Mouse (Mus musculus) liver, embryonic 15.5 days (tissue): ENCODE measurements around the gene Gpat3. TPM values are rescaled to one million over a fixed set of nuclear protein-coding genes. Genes with fewer than 3 reads are reported as not detected.
A peak's percentile ranks its signal among the peaks of the same experiment; 100 is the strongest.

Source experiments
- ATAC-seq: fragments of 200-750 bp; cut with Nextera tagmentation; 2 replicates; pipeline ENCODE4 v1.8.0; 2017; ENCODE audit warnings: moderate number of reproducible peaks, mild to moderate bottlenecking, moderate library complexity; ENCODE audit not compliant: insufficient read depth
- H3K27ac ChIP-seq: fragments of 300-500 bp; sonication (generic); replicated peaks from 2 replicates; pipeline ENCODE4 v1.5.1; 2015; ENCODE audit warnings: mild to moderate bottlenecking, inconsistent platforms
- H3K27me3 ChIP-seq: fragments of 300-500 bp; sonication (generic); 2 replicates; pipeline ENCODE4 v1.6.1; 2015; ENCODE audit warnings: mild to moderate bottlenecking, inconsistent platforms
- H3K36me3 ChIP-seq: fragments of 300-500 bp; sonication (generic); replicated peaks from 2 replicates; pipeline ENCODE4 v1.6.1; 2015; ENCODE audit warnings: moderate library complexity, mild to moderate bottlenecking, inconsistent platforms
- H3K4me1 ChIP-seq: fragments of 300-500 bp; sonication (generic); replicated peaks from 2 replicates; pipeline ENCODE4 v1.6.1; 2015; ENCODE audit warnings: inconsistent platforms
- H3K4me2 ChIP-seq: fragments of 300-500 bp; sonication (generic); 2 replicates; pipeline ENCODE4 v1.6.1; 2015; ENCODE audit warnings: moderate library complexity, mild to moderate bottlenecking, inconsistent platforms
- H3K4me3 ChIP-seq: fragments of 300-500 bp; sonication (generic); replicated peaks from 2 replicates; pipeline ENCODE4 v1.5.1; 2015; ENCODE audit warnings: mild to moderate bottlenecking, inconsistent platforms
- H3K9ac ChIP-seq: fragments of 300-500 bp; sonication (generic); 2 replicates; pipeline ENCODE4 v1.6.1; 2015; ENCODE audit warnings: moderate library complexity, mild to moderate bottlenecking, inconsistent platforms
- H3K9me3 ChIP-seq: fragments of 300-500 bp; sonication (generic); replicated peaks from 2 replicates; pipeline ENCODE4 v1.6.1; 2016; ENCODE audit warnings: inconsistent platforms
- WGBS: fragments of 180-500 bp; shearing (Covaris S2); methylation state at CpG from one replicate; pipeline ENCODE4 v1.1.7; 2015; ENCODE audit warnings: mixed read lengths; ENCODE audit not compliant: insufficient replicate concordance; 5-methylcytosine and 5-hydroxymethylcytosine counted together
- polyA plus RNA-seq: library from polyadenylated mRNA; unstranded; fragments of >200 nt; fragmentation: Nextera tagmentation; extraction: Ambion mirVana; gene quantifications from 2 replicates; pipeline ENCODE4 v1.2.1, GENCODE M21; 2015

Gene Gpat3
- polyA plus RNA-seq: 3.4 and 4.2 TPM in 2 replicates

- H3K27ac ChIP-seq: no peak within 1 kb of the TSS; the same call in 1 of the 2 replicates
- 1% methylated on average over 16 of the region's 16 CpGs for WGBS
- peak within 1 kb of the TSS; percentile 25; the same call in 1 of the 2 replicates for H3K9ac ChIP-seq
- peak within 1 kb of the TSS; percentile 59 for H3K4me3 ChIP-seq
- peak within 1 kb of the TSS; percentile 64 for H3K4me2 ChIP-seq
- ATAC-seq: no peak
- peaks cover 23% of the 10 kb centered on the region for H3K4me1 ChIP-seq
- H3K9me3 ChIP-seq: no peaks in the 10 kb centered on the region
- no peaks in the 10 kb centered on the region for H3K36me3 ChIP-seq
- H3K27me3 ChIP-seq: peaks cover 59% of the 10 kb centered on the region
Observed at GRCm38 (mm10) chr5:100845485-100845847, at the start of gene Gpat3. Gpat3 (plus strand) TSS chr5:100845713.

GRCm38 (mm10) chr5:100798165-100798860 is 47.2 kb upstream of the Gpat3 start, which contains the start of the genes Helq and Mrps18c:
Helq (minus strand) TSS chr5:100798598.
Mrps18c (plus strand) TSS chr5:100798627.
- no peaks in the 10 kb centered on the region for H3K9me3 ChIP-seq
- peak within 1 kb of the TSS; percentile 83 for H3K9ac ChIP-seq
- peak within 1 kb of the TSS; percentile 93 for H3K4me3 ChIP-seq
- H3K27ac ChIP-seq: peak within 1 kb of the TSS; percentile 72
- H3K4me1 ChIP-seq: peaks cover 26% of the 10 kb centered on the region
- H3K36me3 ChIP-seq: peaks cover 46% of the 10 kb centered on the region
- ATAC-seq: peak; percentile 97
- under 1% methylated on average over 67 of the region's 67 CpGs for WGBS
- peak within 1 kb of the TSS; percentile 92 for H3K4me2 ChIP-seq
- no peaks in the 10 kb centered on the region for H3K27me3 ChIP-seq

GRCm38 (mm10) chr5:100818341-100818740 is 27.2 kb upstream of the Gpat3 start:
- no peak for ATAC-seq
- no peak overlapping the region for H3K9ac ChIP-seq

DNA sequence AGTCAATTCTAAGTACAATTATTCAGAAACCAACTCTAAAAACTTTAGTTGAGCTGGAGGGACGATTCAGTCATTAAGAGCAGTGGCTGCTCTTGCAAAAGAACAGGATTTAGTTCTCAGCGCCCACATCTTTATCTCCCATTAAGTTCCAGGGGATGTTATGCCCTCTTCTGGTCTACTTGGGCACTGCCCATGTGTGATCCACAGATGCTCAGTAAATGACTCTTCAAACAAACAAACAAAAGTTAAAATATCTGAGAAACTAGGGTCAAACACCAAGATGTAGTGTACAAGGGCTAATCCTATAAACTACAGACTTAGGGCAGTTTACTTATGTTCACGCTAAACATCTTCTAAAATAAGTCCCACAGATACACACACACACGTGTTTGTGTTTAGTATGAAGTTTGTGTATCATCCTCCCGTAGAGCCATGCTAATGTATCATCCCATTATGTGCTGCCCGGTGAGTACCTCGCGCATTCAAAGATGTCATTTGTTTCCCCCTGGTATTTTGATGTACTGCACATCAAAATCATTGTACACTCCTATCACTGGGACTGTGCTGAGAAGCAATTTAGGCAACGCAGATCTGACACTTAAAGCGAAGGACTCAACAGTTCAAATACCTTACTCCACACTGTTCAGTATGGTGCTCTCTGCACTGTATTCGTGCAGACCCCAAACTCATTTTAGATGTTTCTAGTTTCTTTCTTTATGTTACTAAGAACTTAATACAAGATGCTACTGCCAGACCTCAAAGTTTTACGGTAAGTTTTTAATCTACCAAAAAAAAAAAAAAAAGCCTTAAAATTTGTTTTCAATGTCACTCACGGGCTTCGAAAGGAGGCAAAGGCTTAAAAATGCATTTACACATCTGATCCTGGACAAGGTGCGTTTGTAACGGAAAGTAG is 25.7 kb upstream of the Gpat3 start:
- no peaks in the 10 kb centered on the region for H3K27me3 ChIP-seq
- no peaks in the 10 kb centered on the region for H3K9me3 ChIP-seq
- peak; percentile 45; the same call in 1 of the 2 replicates for ATAC-seq
- peak overlapping the region; percentile 88 for H3K27ac ChIP-seq
- 26% methylated on average over 16 of the region's 16 CpGs for WGBS
- peaks cover 14% of the 10 kb centered on the region for H3K36me3 ChIP-seq
- H3K4me1 ChIP-seq: peaks cover 20% of the 10 kb centered on the region
- peak overlapping the region; percentile 92 for H3K4me2 ChIP-seq
- H3K9ac ChIP-seq: peak overlapping the region; percentile 98
- peak overlapping the region; percentile 90 for H3K4me3 ChIP-seq

More at GRCm38 (mm10) chr5:100818341-100818740, 27.2 kb upstream of the Gpat3 start:
- H3K27ac ChIP-seq: no peak overlapping the region
- H3K4me1 ChIP-seq: peaks cover 20% of the 10 kb centered on the region
- peaks cover 26% of the 10 kb centered on the region for H3K36me3 ChIP-seq
- no peaks in the 10 kb centered on the region for H3K27me3 ChIP-seq
- 79% methylated on average over 4 of the region's 4 CpGs for WGBS
- H3K4me2 ChIP-seq: no peak overlapping the region
- no peaks in the 10 kb centered on the region for H3K9me3 ChIP-seq
- H3K4me3 ChIP-seq: no peak overlapping the region

GRCm38 (mm10) chr5:100820483-100821184 is 24.9 kb upstream of the Gpat3 start, which contains the start of gene Abraxas1:
Abraxas1 (minus strand) TSS chr5:100820965.
- Histone ChIP-seq H3K36me3 (peaks cover 11% of the 10 kb centered on the region), H3K9me3 (no peaks in the 10 kb centered on the region), H3K27me3 (no peaks in the 10 kb centered on the region), H3K4me1 (peaks cover 20% of the 10 kb centered on the region), H3K4me3 (peak within 1 kb of the TSS; percentile 90), H3K4me2 (peak within 1 kb of the TSS; percentile 92), H3K9ac (peak within 1 kb of the TSS; percentile 98), H3K27ac (peak within 1 kb of the TSS; percentile 88)
- under 1% methylated on average over 62 of the region's 63 CpGs for WGBS
- peak; percentile 94 for ATAC-seq

DNA sequence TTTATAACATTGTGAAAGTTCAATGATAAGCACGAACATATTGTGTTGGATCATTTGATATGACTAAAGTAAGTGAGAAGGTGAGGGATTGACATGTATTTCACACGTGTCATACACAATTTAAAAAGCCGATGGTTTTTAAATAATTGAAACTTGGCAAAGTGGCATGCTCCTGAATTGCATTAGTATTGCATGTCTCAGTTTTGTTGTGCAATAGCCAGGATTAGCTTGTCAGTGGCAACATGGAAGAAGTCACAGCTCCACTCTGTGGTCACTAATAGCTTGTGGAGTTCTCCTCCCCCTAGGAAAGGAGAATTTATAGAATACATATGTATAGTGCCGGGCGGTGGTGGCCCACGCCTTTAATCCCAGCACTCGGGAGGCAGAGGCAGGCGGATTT is 24.1 kb upstream of the Gpat3 start:
- Histone ChIP-seq H3K36me3 (peaks cover 5% of the 10 kb centered on the region; the same call in 1 of the 2 replicates), H3K9me3 (no peaks in the 10 kb centered on the region), H3K9ac (no peak overlapping the region; the same call in 1 of the 2 replicates), H3K4me2 (peak overlapping the region; percentile 92), H3K27me3 (no peaks in the 10 kb centered on the region), H3K27ac (no peak overlapping the region), H3K4me1 (peaks cover 20% of the 10 kb centered on the region), H3K4me3 (peak overlapping the region; percentile 90)
- WGBS: 66% methylated on average over 8 of the region's 8 CpGs
- no peak for ATAC-seq

DNA sequence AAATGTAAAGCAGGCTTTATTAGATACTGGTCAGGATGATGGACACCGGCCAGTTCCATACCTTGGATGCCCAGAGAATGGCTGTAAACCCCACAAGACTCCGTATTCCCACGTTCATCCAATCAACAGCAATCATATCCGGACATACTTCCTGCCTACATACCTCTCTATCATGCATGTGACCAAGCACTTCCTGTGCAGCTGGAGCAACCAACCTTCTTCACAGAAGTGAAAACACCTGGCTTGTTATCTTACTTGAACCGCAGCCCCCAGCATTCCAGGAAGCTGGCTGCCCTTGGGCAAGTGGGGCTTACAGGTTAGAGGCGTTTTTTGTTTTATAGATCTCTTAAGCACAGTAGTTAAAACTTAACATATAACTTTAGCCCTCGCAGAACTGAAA is 22.7 kb upstream of the Gpat3 start:
- no peak overlapping the region for H3K9ac ChIP-seq
- no peak overlapping the region for H3K27ac ChIP-seq
- no peaks in the 10 kb centered on the region for H3K9me3 ChIP-seq
- no peaks in the 10 kb centered on the region for H3K27me3 ChIP-seq
- ATAC-seq: no peak
- H3K4me2 ChIP-seq: no peak overlapping the region
- H3K4me1 ChIP-seq: peaks cover 20% of the 10 kb centered on the region
- H3K4me3 ChIP-seq: no peak overlapping the region
- no peaks in the 10 kb centered on the region for H3K36me3 ChIP-seq
- 52% methylated on average over 7 of the region's 7 CpGs for WGBS

- 7% methylated on average over 2 of the region's 2 CpGs for WGBS
- ATAC-seq: no peak
- H3K4me2 ChIP-seq: no peak overlapping the region
Observed at GRCm38 (mm10) chr5:100825975-100826374, 19.5 kb upstream of the Gpat3 start.

DNA sequence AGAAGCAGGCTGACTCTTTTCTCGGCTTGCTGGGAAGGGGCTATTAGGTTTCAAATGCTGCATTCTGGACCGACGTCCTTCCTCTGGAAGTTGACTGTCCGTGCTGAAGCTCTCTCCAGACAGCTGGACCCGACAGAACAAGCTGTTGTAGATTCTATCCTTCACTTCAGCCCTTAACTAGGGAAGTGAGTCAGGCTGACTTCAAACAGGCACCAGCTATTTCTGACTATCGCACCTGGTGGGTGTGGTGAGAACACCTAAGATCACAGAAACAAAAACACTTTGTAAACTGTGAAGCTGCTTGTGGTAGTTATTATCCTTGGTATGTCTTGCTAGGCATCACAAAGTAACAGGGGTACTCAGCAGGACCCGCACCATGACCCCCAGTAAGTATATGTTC is 19.0 kb upstream of the Gpat3 start:
- no peak overlapping the region for H3K9ac ChIP-seq
- H3K4me2 ChIP-seq: no peak overlapping the region
- WGBS: 58% methylated on average over 7 of the region's 7 CpGs

More at GRCm38 (mm10) chr5:100825975-100826374, 19.5 kb upstream of the Gpat3 start:
- Histone ChIP-seq H3K36me3 (no peaks in the 10 kb centered on the region), H3K9me3 (no peaks in the 10 kb centered on the region), H3K4me1 (peaks cover 5% of the 10 kb centered on the region; the same call in 1 of the 2 replicates), H3K4me3 (no peak overlapping the region), H3K27ac (no peak overlapping the region), H3K9ac (no peak overlapping the region), H3K27me3 (no peaks in the 10 kb centered on the region)

DNA sequence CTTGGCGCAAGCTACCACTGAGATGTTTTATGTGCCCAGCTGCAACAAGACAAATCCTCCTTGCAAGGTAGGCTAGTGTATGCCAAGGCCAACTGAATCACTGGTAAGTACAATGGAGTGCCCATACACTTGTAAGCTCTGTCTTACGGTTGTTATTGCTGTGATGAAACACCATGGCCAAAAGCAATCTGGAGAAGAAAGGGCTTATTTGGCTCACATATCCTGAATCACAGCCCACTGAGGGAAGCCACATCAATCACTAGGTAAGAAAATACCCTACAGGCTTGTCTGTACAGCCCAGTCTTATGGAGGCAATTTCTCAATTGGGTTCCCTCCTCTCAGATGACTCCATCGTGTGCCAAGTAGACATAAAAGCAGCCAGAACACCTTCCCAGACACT is 16.8 kb upstream of the Gpat3 start:
- H3K27ac ChIP-seq: no peak overlapping the region
- no peaks in the 10 kb centered on the region for H3K4me1 ChIP-seq
- no peaks in the 10 kb centered on the region for H3K36me3 ChIP-seq
- H3K9me3 ChIP-seq: no peaks in the 10 kb centered on the region
- WGBS: 63% methylated on average over 3 of the region's 3 CpGs
- no peaks in the 10 kb centered on the region for H3K27me3 ChIP-seq
- no peak overlapping the region for H3K9ac ChIP-seq
- ATAC-seq: no peak
- H3K4me2 ChIP-seq: no peak overlapping the region
- H3K4me3 ChIP-seq: no peak overlapping the region

More for the DNA sequence above, 19.0 kb upstream of the Gpat3 start:
- H3K4me3 ChIP-seq: no peak overlapping the region
- no peaks in the 10 kb centered on the region for H3K27me3 ChIP-seq
- no peak overlapping the region for H3K27ac ChIP-seq
- no peaks in the 10 kb centered on the region for H3K4me1 ChIP-seq
- no peaks in the 10 kb centered on the region for H3K9me3 ChIP-seq
- no peaks in the 10 kb centered on the region for H3K36me3 ChIP-seq
- ATAC-seq: no peak
